Mouse (Mus musculus): ENCODE measurements around the gene Pdhb.

Pdhb gene

DNA sequence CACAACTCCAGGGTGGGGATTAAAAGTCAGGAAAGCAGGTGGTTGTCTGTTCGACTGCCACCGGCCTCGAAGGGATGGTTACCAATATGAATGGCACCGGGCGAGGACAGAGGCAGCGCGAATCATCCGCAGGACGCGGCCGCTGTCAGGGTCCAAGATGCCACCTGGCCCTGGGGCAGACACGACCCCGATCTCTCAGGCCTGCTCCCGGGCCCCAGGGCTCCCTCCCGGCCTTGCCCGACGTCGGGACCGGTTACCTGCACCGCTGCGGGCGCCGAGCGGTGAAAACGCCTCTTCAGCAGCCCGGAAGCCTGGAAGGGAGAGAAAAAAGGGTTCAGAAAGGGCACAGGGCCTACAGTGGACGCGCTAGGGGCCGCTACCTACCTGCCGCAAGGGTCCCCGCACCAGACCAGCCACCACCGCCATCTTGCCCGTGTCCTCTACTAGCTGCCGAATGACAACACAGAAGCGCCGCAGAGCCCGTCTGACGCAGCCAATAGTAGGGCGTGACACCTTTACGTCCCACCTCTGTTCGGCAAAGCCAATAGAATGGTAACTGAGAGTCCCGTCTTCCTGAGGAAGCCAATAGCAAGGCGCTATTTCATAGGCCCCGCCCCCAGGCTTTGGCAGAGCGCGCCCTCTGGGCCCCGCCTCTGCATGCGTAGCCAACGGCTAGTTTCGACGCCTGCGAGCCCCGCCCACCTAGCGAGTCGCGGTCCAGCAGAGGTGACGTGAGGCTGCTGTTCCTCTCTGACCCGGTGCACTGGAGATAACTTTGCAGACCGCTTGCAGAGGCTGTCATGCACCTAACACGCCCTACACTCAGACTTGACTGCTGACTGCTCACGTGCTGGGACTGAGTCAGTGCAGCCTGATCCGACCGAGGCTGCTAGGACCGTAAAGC lies at the start of gene Pdhb:
Gene Pdhb, minus strand, starts transcription at position 519 of the 904 bp plus-strand sequence.
- peak; percentile 97 for DNase-seq (ENCODE audit: low read depth, low spot score)

- no peak for DNase-seq (ENCODE audit: low read depth, low spot score)
Measured at GRCm38 (mm10) chr14:8222561-8222960, 49.7 kb upstream of the Pdhb start.

GRCm38 (mm10) chr14:8220912-8221311 lies 48.1 kb upstream of the Pdhb start:
- no peak for DNase-seq (ENCODE audit: low read depth, low spot score)

DNA sequence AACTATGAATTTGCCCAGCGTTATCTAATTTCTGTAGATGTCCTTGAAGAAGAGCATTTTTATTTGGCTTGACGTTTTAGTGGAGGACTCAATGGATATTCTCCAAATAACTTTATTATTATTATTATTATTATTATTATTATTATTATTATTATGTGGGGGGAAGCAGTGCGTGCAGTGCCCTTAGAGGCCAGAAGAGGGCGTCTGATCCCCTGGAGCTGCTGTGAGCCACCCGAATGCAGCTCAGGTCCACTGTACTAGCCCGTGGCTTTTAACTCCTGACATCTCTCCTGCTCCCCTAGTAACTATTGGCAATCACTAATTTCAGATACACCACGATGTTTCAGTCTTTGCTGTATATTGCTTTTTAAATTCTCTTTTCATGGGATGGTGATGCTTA lies 47.5 kb upstream of the Pdhb start:
- no peak for DNase-seq (ENCODE audit: low read depth, low spot score)

DNA sequence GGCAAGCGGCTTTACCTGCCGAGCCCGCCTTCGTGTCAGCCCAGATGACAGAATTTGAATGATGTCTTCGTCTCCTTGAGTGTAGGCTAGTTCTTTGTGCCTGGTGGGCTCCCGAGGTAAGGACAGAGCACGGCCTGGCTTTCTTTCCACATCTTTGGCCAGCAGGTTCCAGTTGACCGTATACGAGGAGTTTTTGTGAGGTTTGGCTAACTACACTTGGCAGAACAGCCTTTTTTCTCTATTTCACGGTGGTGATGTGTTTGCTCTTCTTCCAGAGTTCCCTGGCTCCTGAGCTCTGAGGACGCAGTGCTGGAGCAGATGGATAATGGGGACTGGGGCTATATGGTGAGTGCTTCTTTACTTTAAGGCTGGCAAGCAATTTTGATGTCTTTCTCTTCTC lies 47.1 kb upstream of the Pdhb start:
- DNase-seq (ENCODE audit: low read depth, low spot score): no peak

- DNase-seq (ENCODE audit: low read depth, low spot score): no peak
Measured at GRCm38 (mm10) chr14:8218730-8219380, 46.0 kb upstream of the Pdhb start.

DNA sequence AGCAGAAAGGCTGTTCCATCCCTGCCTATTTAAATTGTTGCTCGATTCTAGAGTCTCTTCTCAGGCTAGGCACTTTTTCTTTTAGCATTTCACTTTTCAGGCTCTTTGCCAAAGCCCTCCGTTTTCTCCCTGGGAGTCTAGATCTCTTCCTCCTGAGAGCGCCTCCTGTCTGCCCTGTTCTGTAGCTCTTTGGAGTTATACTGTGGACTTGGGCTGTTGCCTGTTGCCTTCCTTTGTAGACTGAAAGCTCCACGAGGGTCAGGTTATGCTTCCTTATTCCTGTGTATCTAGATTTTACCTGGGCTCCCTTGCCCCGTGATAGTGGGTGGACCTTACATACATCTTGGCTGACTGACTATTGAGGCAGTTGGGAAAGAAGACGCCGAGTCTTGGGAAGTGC lies 45.4 kb upstream of the Pdhb start:
- no peak for DNase-seq (ENCODE audit: low read depth, low spot score)

- DNase-seq (ENCODE audit: low read depth, low spot score): no peak
Measured at GRCm38 (mm10) chr14:8216100-8216499, 43.3 kb upstream of the Pdhb start.

DNA sequence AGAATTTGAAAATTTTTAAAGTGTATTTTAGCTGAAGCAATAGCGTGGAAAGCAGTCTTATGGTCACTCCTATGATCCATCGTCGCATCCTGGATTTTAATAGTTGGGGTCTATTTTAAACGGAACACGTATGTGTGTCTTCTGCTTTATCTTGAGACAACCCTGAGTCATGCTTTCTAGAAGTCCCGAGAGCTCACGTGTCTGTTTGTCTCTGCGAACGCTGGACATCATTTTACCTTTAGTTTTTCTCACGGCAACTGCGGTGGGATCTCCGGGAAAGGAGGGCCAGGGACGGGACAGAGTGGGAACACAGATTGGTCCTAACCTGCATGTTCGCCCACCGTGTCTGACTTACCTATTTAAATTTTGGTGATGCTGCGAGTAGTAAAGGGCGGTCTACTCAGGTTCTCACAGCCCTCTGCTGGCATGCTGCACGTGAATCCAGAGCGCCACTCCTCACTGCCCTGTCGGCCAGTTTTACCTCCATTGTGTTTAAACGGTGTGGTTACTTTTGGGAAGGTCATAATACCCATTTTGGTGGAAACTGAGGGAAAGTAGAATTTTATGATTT lies 42.5 kb upstream of the Pdhb start:
- DNase-seq (ENCODE audit: low read depth, low spot score): no peak

- peak; percentile 41 for DNase-seq (ENCODE audit: low read depth, low spot score)
Measured at GRCm38 (mm10) chr14:8214299-8215207, 41.7 kb upstream of the Pdhb start.

DNA sequence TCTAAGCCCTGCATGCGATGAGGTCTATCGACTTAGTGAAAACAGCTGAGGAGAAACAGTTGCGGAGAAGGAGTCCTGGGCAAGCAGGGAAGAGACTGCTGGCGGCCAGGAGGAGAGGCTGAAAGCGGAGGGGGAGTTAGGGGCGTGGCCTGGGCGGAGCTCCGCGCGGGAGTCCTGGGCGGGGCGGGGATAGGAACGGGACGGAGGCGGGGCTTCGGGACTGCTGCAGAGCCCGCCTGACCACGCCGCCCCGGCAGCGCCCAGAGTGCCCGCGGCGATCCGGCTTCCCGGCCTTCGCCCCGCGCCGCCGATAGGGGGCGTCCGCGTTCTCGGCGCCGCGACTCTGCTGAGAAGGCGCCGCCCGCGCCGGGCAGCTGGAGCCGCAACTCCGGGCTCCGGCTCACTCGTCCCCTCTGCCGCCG lies 41.0 kb upstream of the Pdhb start, which contains the start of gene Kctd6:
Gene Kctd6, plus strand, starts transcription at position 338 of the 422 bp plus-strand sequence.
- DNase-seq (ENCODE audit: low read depth, low spot score): peak; percentile 95

- DNase-seq (ENCODE audit: low read depth, low spot score): no peak
Measured at GRCm38 (mm10) chr14:8212996-8213395, 40.2 kb upstream of the Pdhb start.

- no peak for DNase-seq (ENCODE audit: low read depth, low spot score)
Measured at GRCm38 (mm10) chr14:8209896-8210295, 37.1 kb upstream of the Pdhb start.

GRCm38 (mm10) chr14:8208876-8209275 lies 36.1 kb upstream of the Pdhb start:
- DNase-seq (ENCODE audit: low read depth, low spot score): no peak

GRCm38 (mm10) chr14:8207543-8207942 lies 34.7 kb upstream of the Pdhb start:
- no peak for DNase-seq (ENCODE audit: low read depth, low spot score)

DNA sequence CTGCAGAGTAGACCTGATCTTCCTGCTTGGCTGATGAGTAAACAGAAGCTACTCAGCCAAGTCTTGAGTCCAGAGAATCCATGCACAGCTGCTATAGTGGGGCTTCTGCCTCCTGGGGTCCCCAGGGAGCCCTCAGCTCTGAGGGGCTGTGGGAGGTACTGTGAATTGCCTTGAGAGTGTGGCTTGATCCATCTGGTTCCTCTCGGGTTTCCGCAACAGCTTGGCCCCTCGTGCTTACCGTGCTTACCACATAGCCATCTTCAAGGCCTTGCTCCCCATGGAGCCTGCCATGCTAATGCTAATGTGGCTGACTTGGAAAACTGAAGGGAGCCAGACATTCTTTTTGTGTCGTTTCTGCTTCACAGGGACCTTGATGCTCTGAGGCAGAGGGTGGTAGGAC lies 34.3 kb upstream of the Pdhb start:
- no peak for DNase-seq (ENCODE audit: low read depth, low spot score)

- no peak for DNase-seq (ENCODE audit: low read depth, low spot score)
Measured at GRCm38 (mm10) chr14:8206179-8206910, 33.5 kb upstream of the Pdhb start.

GRCm38 (mm10) chr14:8201715-8202114 lies 28.9 kb upstream of the Pdhb start:
- DNase-seq (ENCODE audit: low read depth, low spot score): no peak

DNA sequence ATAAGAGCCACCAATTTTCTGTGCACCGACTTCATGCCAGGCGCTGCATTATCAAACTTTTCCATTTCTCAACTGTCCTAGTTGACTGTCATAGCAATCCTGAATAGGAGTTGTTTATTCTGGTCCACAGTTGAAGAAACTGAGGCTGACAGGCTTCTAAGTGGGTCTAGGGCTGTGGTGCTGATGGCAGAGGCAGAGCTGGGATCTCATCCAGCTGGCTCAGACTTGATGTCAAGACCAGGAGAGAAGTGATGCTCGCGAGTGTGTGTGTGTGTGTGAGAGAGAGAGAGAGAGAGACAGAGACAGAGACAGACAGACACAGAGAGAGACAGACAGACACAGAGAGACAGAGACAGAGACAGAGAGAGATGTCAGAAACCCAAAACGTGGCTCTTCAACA lies 27.9 kb upstream of the Pdhb start:
- no peak for DNase-seq (ENCODE audit: low read depth, low spot score)

- DNase-seq (ENCODE audit: low read depth, low spot score): no peak
Measured at GRCm38 (mm10) chr14:8192727-8193126, 19.9 kb upstream of the Pdhb start.
